Mouse (Mus musculus) hindbrain, embryonic 10.5 days (tissue): ENCODE data around the gene Ly6g6c. TPM values are rescaled to one million over a fixed set of nuclear protein-coding genes. Genes with fewer than 3 reads are reported as not detected.

ENCODE experiments used
- DNase-seq: peaks from one replicate; pipeline ENCODE4 v3.0.0-alpha.2; 2017; ENCODE audit warnings: low spot score
- H3K27ac ChIP-seq: fragments of 300-500 bp; sonication (generic); 2 replicates; pipeline ENCODE4 v1.5.1; 2016; ENCODE audit warnings: mild to moderate bottlenecking, moderate library complexity
- H3K27me3 ChIP-seq: fragments of 300-500 bp; sonication (generic); 2 replicates; pipeline ENCODE4 v1.6.1; 2016; ENCODE audit warnings: mild to moderate bottlenecking; ENCODE audit not compliant: poor library complexity, insufficient read depth, severe bottlenecking
- H3K36me3 ChIP-seq: fragments of 300-500 bp; sonication (generic); 2 replicates; pipeline ENCODE4 v1.6.1; 2016; ENCODE audit warnings: mild to moderate bottlenecking, moderate library complexity
- H3K4me1 ChIP-seq: fragments of 300-500 bp; sonication (generic); replicated peaks from 2 replicates; pipeline ENCODE4 v1.6.1; 2016; ENCODE audit warnings: mild to moderate bottlenecking
- H3K4me3 ChIP-seq: fragments of 300-500 bp; sonication (generic); 2 replicates; pipeline ENCODE4 v1.5.1; 2016; ENCODE audit warnings: mild to moderate bottlenecking, moderate library complexity
- H3K9me3 ChIP-seq: fragments of 300-500 bp; sonication (generic); 2 replicates; pipeline ENCODE4 v1.6.1; 2016; ENCODE audit warnings: mild to moderate bottlenecking, moderate library complexity
- WGBS: fragments of 180-500 bp; shearing (Covaris S2); methylation state at CpG from one replicate; pipeline ENCODE4 v1.1.7; 2016; 5-methylcytosine and 5-hydroxymethylcytosine counted together
- polyA plus RNA-seq: library from polyadenylated mRNA; unstranded; fragments of >200 nt; fragmentation: Nextera tagmentation; extraction: Ambion mirVana; gene quantifications from 2 replicates; pipeline ENCODE4 v1.2.1, GENCODE M21; 2016

The Ly6g6c gene
- 0.20 and 0.27 TPM in 2 replicates for polyA plus RNA-seq

DNA sequence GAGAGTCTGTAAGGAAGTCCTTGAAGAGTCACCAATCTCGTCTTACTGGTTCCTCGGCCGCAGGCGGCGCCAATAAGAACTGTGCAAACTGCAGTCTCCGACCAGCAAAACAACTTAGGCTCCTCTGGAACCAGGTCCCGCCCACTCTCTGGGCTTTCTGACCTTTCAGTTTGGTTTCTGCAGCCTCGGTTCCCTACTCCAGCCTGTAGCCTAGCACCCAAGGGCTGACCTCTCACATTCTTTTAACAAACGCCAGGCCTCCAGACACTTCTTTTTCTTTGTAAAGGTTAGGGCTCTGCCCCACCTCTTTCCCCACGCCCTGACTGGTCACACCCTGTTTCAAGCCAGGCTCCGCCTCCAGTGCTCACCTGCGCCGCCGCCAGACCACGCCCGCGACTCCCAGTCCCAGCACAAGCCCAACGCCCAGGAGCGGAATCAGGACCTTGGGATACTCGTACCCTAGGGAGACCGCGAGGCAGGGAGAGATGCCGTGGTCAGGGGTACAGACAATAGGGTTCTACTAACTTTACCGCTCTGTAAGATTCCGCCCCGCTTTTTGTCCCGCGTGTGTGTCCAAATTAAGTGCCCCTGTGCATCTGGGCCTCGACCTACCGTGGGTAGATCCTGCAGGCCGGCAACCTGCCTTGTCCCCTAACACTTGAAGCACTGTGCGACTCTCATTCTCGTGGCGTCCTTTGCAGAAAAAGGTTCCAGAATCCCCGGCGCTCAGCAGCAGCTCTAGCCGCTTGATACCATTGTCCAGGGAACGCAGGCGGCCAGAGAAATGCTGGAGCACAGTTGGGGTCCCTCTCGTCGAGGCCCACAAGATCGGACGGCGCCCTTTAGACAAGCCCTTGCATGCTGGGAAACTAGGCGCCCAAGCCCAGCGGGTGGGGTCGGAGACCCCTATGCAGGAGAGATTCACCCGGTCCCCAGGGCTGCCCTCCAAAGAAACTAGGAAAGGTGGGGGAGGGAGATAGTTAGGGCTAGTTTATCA, at the start of gene Ly6g6c:
Gene Ly6g6c, plus strand, starts transcription at position 438 of the 997 bp plus-strand sequence.
- Histone ChIP-seq H3K27me3 (peaks cover 68% of the 10 kb centered on the region), H3K4me1 (peaks cover 44% of the 10 kb centered on the region), H3K4me3 (peak within 1 kb of the TSS; percentile 54), H3K36me3 (peaks cover 32% of the 10 kb centered on the region), H3K9me3 (no peaks in the 10 kb centered on the region), H3K27ac (peak within 1 kb of the TSS; percentile 81)
- WGBS: under 1% methylated on average over 48 of the region's 48 CpGs
- peak; percentile 68 for DNase-seq

DNA sequence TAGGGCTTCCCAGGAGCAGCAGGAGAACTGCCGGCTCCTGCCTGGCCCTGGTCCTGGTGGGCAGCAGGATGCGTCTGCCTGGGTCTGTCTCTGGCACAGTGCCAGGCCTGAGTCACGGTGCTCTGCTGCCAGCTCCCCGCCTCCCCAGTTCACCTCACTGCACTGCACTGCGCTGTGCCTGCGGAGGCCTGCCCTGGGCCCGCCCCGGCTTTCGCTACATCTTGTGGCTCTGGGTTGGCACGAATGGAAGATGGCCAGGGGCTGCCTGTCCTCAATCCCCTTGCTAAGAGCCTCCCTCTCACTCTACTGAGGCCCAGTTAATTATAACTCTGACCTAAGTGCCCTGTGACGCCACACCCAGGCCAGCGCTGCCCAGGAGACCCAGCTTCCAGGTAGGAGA, 48.8 kb upstream of the Ly6g6c start, which contains the start of gene Vwa7:
Gene Vwa7, plus strand, starts transcription at position 204 of the 400 bp plus-strand sequence.
- peaks cover 73% of the 10 kb centered on the region for H3K36me3 ChIP-seq
- peaks cover 15% of the 10 kb centered on the region for H3K4me1 ChIP-seq
- no peak for DNase-seq
- peak within 1 kb of the TSS; percentile 14; the same call in 1 of the 2 replicates for H3K4me3 ChIP-seq
- H3K9me3 ChIP-seq: no peaks in the 10 kb centered on the region
- no peaks in the 10 kb centered on the region for H3K27me3 ChIP-seq
- peak within 1 kb of the TSS; percentile 6; the same call in 1 of the 2 replicates for H3K27ac ChIP-seq
- 87% methylated on average over 12 of the region's 12 CpGs for WGBS

DNA sequence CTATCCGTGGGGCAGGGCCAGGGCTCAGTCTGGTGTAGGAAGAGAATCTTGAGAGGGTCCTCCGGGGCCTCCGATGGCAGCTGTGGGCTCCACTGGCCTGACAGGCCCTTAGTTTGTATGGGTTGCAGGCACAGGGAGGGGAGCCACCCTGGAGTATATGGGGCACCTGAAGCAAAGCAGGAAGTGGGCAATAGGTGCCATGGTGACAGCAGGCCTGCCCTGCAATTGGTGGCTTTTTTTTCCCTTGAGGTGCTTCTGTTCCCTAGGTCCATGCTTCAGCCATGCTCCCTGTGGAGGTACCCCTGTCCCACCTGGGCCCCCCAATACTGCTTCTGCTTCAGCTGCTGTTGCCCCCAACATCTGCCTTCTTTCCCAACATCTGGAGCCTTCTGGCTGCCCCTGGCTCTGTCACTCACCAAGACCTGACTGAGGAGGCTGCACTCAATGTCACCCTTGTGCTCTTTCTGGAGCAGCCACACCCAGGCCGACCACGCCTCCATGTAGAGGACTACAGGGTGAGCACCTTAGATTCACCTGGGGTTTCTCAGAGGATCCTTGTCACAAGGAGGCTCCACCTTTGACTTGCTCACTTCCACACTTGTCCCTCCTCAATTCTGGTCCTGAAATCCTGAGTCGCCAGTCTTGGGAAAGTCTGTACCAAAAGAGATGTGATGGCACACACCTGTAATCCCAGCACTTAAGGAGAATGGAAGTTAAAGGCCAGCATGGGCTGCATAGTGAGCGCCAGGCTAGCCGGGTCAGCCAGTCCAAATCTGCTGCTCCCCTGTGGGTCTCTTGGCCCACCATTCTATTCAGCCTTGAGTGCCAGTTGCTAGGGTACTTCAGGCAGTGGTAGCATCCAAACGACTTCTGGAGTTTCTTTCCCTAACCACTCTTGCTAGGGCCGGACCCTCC, 48.1 kb upstream of the Ly6g6c start:
- Histone ChIP-seq H3K36me3 (peaks cover 66% of the 10 kb centered on the region), H3K9me3 (no peaks in the 10 kb centered on the region), H3K4me1 (peaks cover 22% of the 10 kb centered on the region), H3K4me3 (no peak overlapping the region), H3K27me3 (no peaks in the 10 kb centered on the region), H3K27ac (no peak overlapping the region)
- no peak for DNase-seq
- 80% methylated on average over 10 of the region's 10 CpGs for WGBS

DNA sequence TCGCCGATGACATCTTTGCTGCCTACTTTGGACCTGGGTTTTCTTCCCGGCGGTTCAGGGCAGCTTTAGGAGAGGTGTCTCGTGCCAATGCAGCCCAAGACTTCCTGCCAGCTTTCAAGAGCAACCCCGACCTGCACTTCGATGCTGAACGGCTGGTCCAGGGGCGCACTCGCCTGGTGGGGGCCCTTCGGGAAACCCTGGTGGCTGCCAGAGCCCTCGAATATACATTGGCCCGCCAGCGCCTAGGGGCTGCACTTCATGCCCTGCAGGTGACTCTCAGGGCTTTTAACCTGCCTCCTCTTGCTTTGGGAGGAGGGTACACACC, 47.5 kb upstream of the Ly6g6c start:
- no peak overlapping the region for H3K4me3 ChIP-seq
- H3K27me3 ChIP-seq: no peaks in the 10 kb centered on the region
- H3K4me1 ChIP-seq: peaks cover 24% of the 10 kb centered on the region
- no peak overlapping the region for H3K27ac ChIP-seq
- no peaks in the 10 kb centered on the region for H3K9me3 ChIP-seq
- no peak for DNase-seq
- WGBS: 73% methylated on average over 14 of the region's 14 CpGs
- H3K36me3 ChIP-seq: peaks cover 60% of the 10 kb centered on the region

DNA sequence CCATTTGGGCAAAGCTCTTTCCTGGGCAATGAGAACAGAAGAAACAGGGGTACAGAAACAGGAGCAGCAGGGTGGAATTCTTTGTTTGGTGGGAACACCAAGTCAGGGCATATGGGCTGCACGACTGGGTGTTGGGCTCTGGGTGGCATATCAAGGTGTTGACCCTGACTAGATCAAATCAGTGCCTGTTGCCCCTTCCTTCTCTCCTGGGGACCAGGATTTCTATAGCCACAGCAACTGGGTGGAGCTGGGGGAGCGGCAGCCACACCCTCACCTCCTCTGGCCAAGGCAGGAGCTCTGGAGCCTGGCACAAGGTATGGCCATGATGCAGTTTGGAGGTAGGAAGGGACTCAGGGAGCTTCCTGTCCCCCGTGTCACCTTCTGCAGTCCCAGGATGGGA, 47.0 kb upstream of the Ly6g6c start:
- 84% methylated on average over 3 of the region's 3 CpGs for WGBS
- Histone ChIP-seq H3K4me3 (no peak overlapping the region), H3K9me3 (no peaks in the 10 kb centered on the region), H3K36me3 (peaks cover 55% of the 10 kb centered on the region), H3K4me1 (peaks cover 24% of the 10 kb centered on the region), H3K27ac (no peak overlapping the region), H3K27me3 (no peaks in the 10 kb centered on the region)
- no peak for DNase-seq

GRCm38 (mm10) chr17:35019894-35020293, 45.3 kb upstream of the Ly6g6c start:
- peaks cover 37% of the 10 kb centered on the region for H3K36me3 ChIP-seq
- DNase-seq: no peak

DNA sequence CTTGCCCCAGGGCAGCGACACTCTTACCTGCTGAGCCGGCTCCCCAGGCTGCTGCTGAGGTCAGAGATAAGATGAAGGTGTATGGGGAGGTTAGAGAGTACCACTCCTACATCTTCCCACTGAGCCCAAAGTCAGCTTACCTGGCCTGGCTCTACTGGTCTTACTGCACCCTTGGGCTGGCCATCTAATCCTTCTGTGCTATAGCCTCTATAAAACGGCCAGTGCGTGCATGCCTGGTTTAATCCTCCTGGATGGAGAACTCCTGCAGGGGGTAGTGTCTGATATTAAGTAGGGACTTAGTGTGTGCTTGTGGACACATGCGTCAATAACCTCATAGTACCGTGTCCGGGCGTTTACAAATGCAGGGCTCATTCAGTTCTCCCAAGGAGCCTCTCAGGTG, 44.6 kb upstream of the Ly6g6c start:
- H3K9me3 ChIP-seq: no peaks in the 10 kb centered on the region
- H3K4me1 ChIP-seq: peaks cover 44% of the 10 kb centered on the region
- H3K4me3 ChIP-seq: no peak overlapping the region; the same call in 1 of the 2 replicates
- H3K27ac ChIP-seq: no peak overlapping the region; the same call in 1 of the 2 replicates
- WGBS: 91% methylated on average over 8 of the region's 8 CpGs
- DNase-seq: no peak
- H3K36me3 ChIP-seq: peaks cover 31% of the 10 kb centered on the region
- H3K27me3 ChIP-seq: no peaks in the 10 kb centered on the region

More at GRCm38 (mm10) chr17:35019894-35020293, 45.3 kb upstream of the Ly6g6c start:
- Histone ChIP-seq H3K27me3 (no peaks in the 10 kb centered on the region), H3K9me3 (no peaks in the 10 kb centered on the region), H3K4me1 (peaks cover 40% of the 10 kb centered on the region), H3K4me3 (no peak overlapping the region), H3K27ac (0 out of 2 replicates have a peak overlapping the region, but pooled peaks have one; percentile 35)
- WGBS: 80% methylated on average over 11 of the region's 11 CpGs

DNA sequence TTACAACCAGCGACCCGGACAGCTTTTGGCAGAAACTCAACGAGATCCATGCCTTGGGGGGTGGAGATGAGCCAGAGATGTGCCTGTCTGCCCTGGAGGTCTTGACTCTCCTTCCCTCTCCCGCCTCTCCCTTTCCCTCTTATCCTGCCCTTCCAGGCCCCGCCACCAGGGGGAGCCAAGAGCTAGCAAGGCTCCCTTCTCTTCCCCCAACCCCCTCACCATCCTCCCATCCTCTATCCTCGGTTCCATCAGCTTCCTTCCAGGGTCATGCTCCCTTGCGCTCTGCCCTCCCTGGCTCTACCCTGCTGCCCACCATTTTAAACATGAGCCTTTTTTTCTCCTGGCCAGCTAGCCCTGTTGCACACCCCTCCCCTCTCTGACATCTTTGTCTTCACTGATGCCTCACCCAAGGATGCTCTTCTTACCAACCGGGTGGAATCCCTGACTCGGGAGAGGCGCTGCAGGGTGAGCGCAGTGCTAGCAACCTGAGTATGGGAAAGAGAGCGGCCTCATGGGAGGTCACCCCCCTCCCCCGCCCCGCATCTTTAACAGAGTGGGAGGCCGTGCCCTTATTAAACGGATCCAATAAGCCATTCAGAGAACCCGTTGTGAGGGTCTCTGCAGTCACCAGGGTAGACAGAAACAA, 43.9 kb upstream of the Ly6g6c start:
- peak; percentile 92 for DNase-seq
- no peaks in the 10 kb centered on the region for H3K27me3 ChIP-seq
- H3K4me3 ChIP-seq: peak overlapping the region; percentile 39
- H3K36me3 ChIP-seq: peaks cover 23% of the 10 kb centered on the region
- H3K27ac ChIP-seq: peak overlapping the region; percentile 86
- H3K4me1 ChIP-seq: peaks cover 51% of the 10 kb centered on the region
- 8% methylated on average over 17 of the region's 17 CpGs for WGBS
- H3K9me3 ChIP-seq: no peaks in the 10 kb centered on the region

GRCm38 (mm10) chr17:35021842-35022477, 43.2 kb upstream of the Ly6g6c start:
- Histone ChIP-seq H3K9me3 (no peaks in the 10 kb centered on the region), H3K27ac (peak overlapping the region; percentile 86), H3K4me3 (peak overlapping the region; percentile 39), H3K27me3 (no peaks in the 10 kb centered on the region), H3K36me3 (peaks cover 17% of the 10 kb centered on the region), H3K4me1 (peaks cover 58% of the 10 kb centered on the region)
- no peak for DNase-seq
- WGBS: 66% methylated on average over 6 of the region's 6 CpGs

DNA sequence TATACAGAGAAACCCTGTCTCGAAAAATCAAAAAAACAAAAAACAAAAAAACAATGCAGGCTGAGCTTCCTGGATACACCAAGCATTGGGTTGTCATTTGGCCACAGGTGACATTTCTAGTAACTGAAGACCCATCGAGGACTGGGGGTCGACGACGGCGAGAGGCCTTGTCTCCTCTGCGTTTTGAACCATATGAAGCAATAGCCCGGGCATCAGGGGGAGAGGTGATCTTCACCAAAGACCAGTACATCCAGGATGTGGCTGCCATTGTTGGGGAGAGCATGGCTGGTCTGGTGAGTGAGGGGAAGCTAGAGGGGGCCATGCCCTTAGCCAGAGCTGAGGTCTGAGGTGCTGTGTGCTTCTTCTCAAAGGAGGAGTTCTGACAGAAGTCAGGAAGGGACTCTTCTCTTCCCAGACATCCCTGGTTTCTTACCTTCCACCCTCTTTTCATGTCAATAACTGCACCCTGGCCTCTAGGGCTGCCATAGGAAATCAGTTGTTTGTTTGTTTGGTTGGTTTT, 42.6 kb upstream of the Ly6g6c start:
- Histone ChIP-seq H3K4me1 (peaks cover 64% of the 10 kb centered on the region), H3K9me3 (no peaks in the 10 kb centered on the region), H3K4me3 (no peak overlapping the region), H3K36me3 (peaks cover 10% of the 10 kb centered on the region), H3K27me3 (no peaks in the 10 kb centered on the region), H3K27ac (peak overlapping the region; percentile 53; the same call in 1 of the 2 replicates)
- WGBS: 93% methylated on average over 8 of the region's 8 CpGs
- no peak for DNase-seq

- peak overlapping the region; percentile 68 for H3K27ac ChIP-seq
- peaks cover 69% of the 10 kb centered on the region for H3K4me1 ChIP-seq
- 89% methylated on average over 5 of the region's 5 CpGs for WGBS
- H3K36me3 ChIP-seq: peaks cover 7% of the 10 kb centered on the region; the same call in 1 of the 2 replicates
- DNase-seq: no peak
- H3K4me3 ChIP-seq: peak overlapping the region; percentile 9; the same call in 1 of the 2 replicates
- no peaks in the 10 kb centered on the region for H3K9me3 ChIP-seq
- no peaks in the 10 kb centered on the region for H3K27me3 ChIP-seq
Measured at GRCm38 (mm10) chr17:35023221-35023620, 42.0 kb upstream of the Ly6g6c start.
